Mouse (Mus musculus) heart, embryonic 12.5 days (tissue): Measurements from ENCODE around the gene Unc5cl. TPM values are rescaled to one million over a fixed set of nuclear protein-coding genes. Genes with fewer than 3 reads are reported as not detected.

Source experiments
- ATAC-seq: fragments of 200-750 bp; cut with Nextera tagmentation; 2 replicates; pipeline ENCODE4 v1.8.0; 2017; ENCODE audit warnings: moderate TSS enrichment, moderate library complexity; ENCODE audit not compliant: insufficient number of reproducible peaks, low FRiP score
- H3K27ac ChIP-seq: fragments of 300-500 bp; sonication (generic); 2 replicates; pipeline ENCODE4 v1.5.1; 2016; ENCODE audit warnings: mild to moderate bottlenecking, moderate library complexity; ENCODE audit not compliant: poor library complexity, severe bottlenecking
- H3K27me3 ChIP-seq: fragments of 300-500 bp; sonication (generic); replicated peaks from 2 replicates; pipeline ENCODE4 v1.6.1; 2016; ENCODE audit warnings: mild to moderate bottlenecking, moderate library complexity
- H3K36me3 ChIP-seq: fragments of 300-500 bp; sonication (generic); 2 replicates; pipeline ENCODE4 v1.6.1; 2016; ENCODE audit warnings: mild to moderate bottlenecking, moderate library complexity
- H3K4me1 ChIP-seq: fragments of 300-500 bp; sonication (generic); replicated peaks from 2 replicates; pipeline ENCODE4 v1.6.1; 2016; ENCODE audit warnings: mild to moderate bottlenecking
- H3K4me2 ChIP-seq: fragments of 300-500 bp; sonication (generic); 2 replicates; pipeline ENCODE4 v1.6.1; 2016; ENCODE audit warnings: mild to moderate bottlenecking, moderate library complexity
- H3K4me3 ChIP-seq: fragments of 300-500 bp; sonication (generic); 2 replicates; pipeline ENCODE4 v1.5.1; 2016; ENCODE audit warnings: mild to moderate bottlenecking
- H3K9ac ChIP-seq: fragments of 300-500 bp; sonication (generic); 2 replicates; pipeline ENCODE4 v1.6.1; 2016; ENCODE audit warnings: mild to moderate bottlenecking, moderate library complexity
- H3K9me3 ChIP-seq: fragments of 300-500 bp; sonication (generic); replicated peaks from 2 replicates; pipeline ENCODE4 v1.6.1; 2016; ENCODE audit warnings: mild to moderate bottlenecking, moderate library complexity
- WGBS: fragments of 180-500 bp; shearing (Covaris S2); methylation state at CpG from one replicate; pipeline ENCODE4 v1.1.7; 2016; 5-methylcytosine and 5-hydroxymethylcytosine counted together
- polyA plus RNA-seq: library from polyadenylated mRNA; unstranded; fragments of >200 nt; fragmentation: Nextera tagmentation; extraction: Ambion mirVana; gene quantifications from 2 replicates; pipeline ENCODE4 v1.2.1, GENCODE M21; 2016

Gene Unc5cl
- polyA plus RNA-seq, 1 experiment from 2014 or later = 0.09 TPM

GRCm38 (mm10) chr17:48509596-48509995 lies 54.9 kb downstream of the Unc5cl start:
- Histone ChIP-seq H3K4me2 (no peak overlapping the region), H3K9me3 (no peaks in the 10 kb centered on the region), H3K4me1 (peaks cover 11% of the 10 kb centered on the region), H3K27ac (no peak overlapping the region), H3K4me3 (no peak overlapping the region), H3K36me3 (no peaks in the 10 kb centered on the region), H3K27me3 (no peaks in the 10 kb centered on the region), H3K9ac (no peak overlapping the region)
- 70% methylated on average over 4 of the region's 4 CpGs for WGBS
- no peak for ATAC-seq

- no peaks in the 10 kb centered on the region for H3K9me3 ChIP-seq
- H3K4me1 ChIP-seq = no peaks in the 10 kb centered on the region
- H3K27me3 ChIP-seq = no peaks in the 10 kb centered on the region
- H3K27ac ChIP-seq = no peak overlapping the region
- H3K36me3 ChIP-seq = no peaks in the 10 kb centered on the region
- WGBS = 46% methylated on average over 18 of the region's 18 CpGs
- no peak overlapping the region for H3K9ac ChIP-seq
- H3K4me3 ChIP-seq = no peak overlapping the region
- no peak overlapping the region for H3K4me2 ChIP-seq
- 0 out of 2 replicates have a peak, but pooled peaks have one; percentile 36 for ATAC-seq
Observed at GRCm38 (mm10) chr17:48512614-48513281, 58.0 kb downstream of the Unc5cl start.

- Histone ChIP-seq H3K9ac (no peak overlapping the region), H3K27ac (no peak overlapping the region), H3K4me2 (no peak overlapping the region), H3K36me3 (no peaks in the 10 kb centered on the region), H3K9me3 (0 out of 2 replicates have a peak, but pooled peaks cover 2% of the 10 kb centered on the region), H3K27me3 (no peaks in the 10 kb centered on the region), H3K4me1 (no peaks in the 10 kb centered on the region), H3K4me3 (no peak overlapping the region)
- no peak for ATAC-seq
- WGBS = 55% methylated on average over 4 of the region's 4 CpGs
Observed at GRCm38 (mm10) chr17:48514613-48515012, 59.9 kb downstream of the Unc5cl start.

- 70% methylated on average over 7 of the region's 7 CpGs for WGBS
Observed at GRCm38 (mm10) chr17:48519046-48519445, 64.3 kb downstream of the Unc5cl start.

GRCm38 (mm10) chr17:48520352-48520751 lies 65.7 kb downstream of the Unc5cl start:
- WGBS = 97% methylated on average over 3 of the region's 3 CpGs
- Histone ChIP-seq H3K9me3 (0 out of 2 replicates have a peak, but pooled peaks cover 5% of the 10 kb centered on the region), H3K4me1 (no peaks in the 10 kb centered on the region), H3K27me3 (no peaks in the 10 kb centered on the region), H3K4me3 (no peak overlapping the region), H3K36me3 (no peaks in the 10 kb centered on the region), H3K27ac (no peak overlapping the region), H3K9ac (no peak overlapping the region), H3K4me2 (no peak overlapping the region)
- ATAC-seq = no peak

More at GRCm38 (mm10) chr17:48519046-48519445, 64.3 kb downstream of the Unc5cl start:
- Histone ChIP-seq H3K4me2 (no peak overlapping the region), H3K9ac (no peak overlapping the region), H3K4me3 (no peak overlapping the region), H3K9me3 (0 out of 2 replicates have a peak, but pooled peaks cover 5% of the 10 kb centered on the region), H3K27ac (no peak overlapping the region), H3K27me3 (no peaks in the 10 kb centered on the region), H3K36me3 (no peaks in the 10 kb centered on the region), H3K4me1 (no peaks in the 10 kb centered on the region)
- no peak for ATAC-seq

- no peak overlapping the region for H3K9ac ChIP-seq
- no peaks in the 10 kb centered on the region for H3K4me1 ChIP-seq
- H3K27me3 ChIP-seq = 0 out of 2 replicates have a peak, but pooled peaks cover 7% of the 10 kb centered on the region
- no peak for ATAC-seq
- no peak overlapping the region for H3K4me3 ChIP-seq
- H3K27ac ChIP-seq = no peak overlapping the region
- H3K9me3 ChIP-seq = 0 out of 2 replicates have a peak, but pooled peaks cover 5% of the 10 kb centered on the region
- no peaks in the 10 kb centered on the region for H3K36me3 ChIP-seq
- 86% methylated on average over 2 of the region's 2 CpGs for WGBS
- no peak overlapping the region for H3K4me2 ChIP-seq
Observed at GRCm38 (mm10) chr17:48523056-48523455, 68.4 kb downstream of the Unc5cl start.

GRCm38 (mm10) chr17:48533844-48534705 lies 79.4 kb downstream of the Unc5cl start:
- no peaks in the 10 kb centered on the region for H3K36me3 ChIP-seq
- H3K9me3 ChIP-seq = no peaks in the 10 kb centered on the region
- no peak overlapping the region for H3K4me3 ChIP-seq
- no peaks in the 10 kb centered on the region for H3K4me1 ChIP-seq
- no peak for ATAC-seq
- H3K27ac ChIP-seq = no peak overlapping the region
- 42% methylated on average over 13 of the region's 14 CpGs for WGBS
- no peak overlapping the region for H3K9ac ChIP-seq
- peaks cover 7% of the 10 kb centered on the region; the same call in 1 of the 2 replicates for H3K27me3 ChIP-seq
- H3K4me2 ChIP-seq = no peak overlapping the region

- Histone ChIP-seq H3K36me3 (no peaks in the 10 kb centered on the region), H3K4me3 (no peak overlapping the region), H3K27ac (no peak overlapping the region), H3K9ac (no peak overlapping the region), H3K4me2 (no peak overlapping the region), H3K27me3 (peaks cover 11% of the 10 kb centered on the region; the same call in 1 of the 2 replicates), H3K9me3 (no peaks in the 10 kb centered on the region), H3K4me1 (no peaks in the 10 kb centered on the region)
- WGBS = 75% methylated on average over 5 of the region's 5 CpGs
- no peak for ATAC-seq
Observed at GRCm38 (mm10) chr17:48538328-48538727, 83.6 kb downstream of the Unc5cl start.

GRCm38 (mm10) chr17:48539326-48539725 lies 84.6 kb downstream of the Unc5cl start:
- peaks cover 15% of the 10 kb centered on the region; the same call in 1 of the 2 replicates for H3K27me3 ChIP-seq
- 90% methylated on average over 17 of the region's 17 CpGs for WGBS
- no peak overlapping the region for H3K4me2 ChIP-seq
- no peak overlapping the region for H3K27ac ChIP-seq
- ATAC-seq = no peak
- no peak overlapping the region for H3K9ac ChIP-seq
- no peaks in the 10 kb centered on the region for H3K4me1 ChIP-seq
- no peak overlapping the region for H3K4me3 ChIP-seq
- H3K36me3 ChIP-seq = no peaks in the 10 kb centered on the region
- no peaks in the 10 kb centered on the region for H3K9me3 ChIP-seq

- Histone ChIP-seq H3K9ac (no peak overlapping the region), H3K4me3 (no peak overlapping the region), H3K4me2 (no peak overlapping the region), H3K27ac (no peak overlapping the region), H3K36me3 (no peaks in the 10 kb centered on the region), H3K27me3 (peaks cover 19% of the 10 kb centered on the region), H3K4me1 (no peaks in the 10 kb centered on the region), H3K9me3 (no peaks in the 10 kb centered on the region)
- ATAC-seq = no peak
- 79% methylated on average over 11 of the region's 11 CpGs for WGBS
Observed at GRCm38 (mm10) chr17:48542733-48543132, 88.0 kb downstream of the Unc5cl start.

GRCm38 (mm10) chr17:48543301-48543765 lies 88.6 kb downstream of the Unc5cl start:
- Histone ChIP-seq H3K9ac (no peak overlapping the region), H3K9me3 (no peaks in the 10 kb centered on the region), H3K27ac (no peak overlapping the region), H3K4me3 (no peak overlapping the region), H3K4me1 (no peaks in the 10 kb centered on the region), H3K27me3 (peaks cover 19% of the 10 kb centered on the region), H3K36me3 (no peaks in the 10 kb centered on the region), H3K4me2 (no peak overlapping the region)
- 67% methylated on average over 15 of the region's 15 CpGs for WGBS
- no peak for ATAC-seq
